Mouse (Mus musculus) midbrain, postnatal 0 days (tissue): ENCODE results near the gene Fto. TPM values are rescaled to one million over a fixed set of nuclear protein-coding genes. Genes with fewer than 3 reads are reported as not detected.

Experiments used
- ATAC-seq: fragments of 200-750 bp; cut with Nextera tagmentation; 2 replicates; pipeline ENCODE4 v1.8.0; 2017; ENCODE audit warnings: moderate number of reproducible peaks, mild to moderate bottlenecking, moderate TSS enrichment, moderate library complexity; ENCODE audit not compliant: low FRiP score
- DNase-seq: peaks from one replicate; pipeline ENCODE4 v3.0.0-alpha.2; 2015; ENCODE audit warnings: low spot score
- H3K27ac ChIP-seq: fragments of 300-500 bp; sonication (generic); 2 replicates; pipeline ENCODE4 v1.5.1; 2014; ENCODE audit warnings: low read depth, mild to moderate bottlenecking, low read length, mixed read lengths
- H3K27me3 ChIP-seq: fragments of 300-500 bp; sonication (generic); 2 replicates; pipeline ENCODE4 v1.6.1; 2014; ENCODE audit warnings: low read length, control low read depth, mixed read lengths; ENCODE audit not compliant: insufficient read depth
- H3K36me3 ChIP-seq: fragments of 300-500 bp; sonication (generic); 2 replicates; pipeline ENCODE4 v1.6.1; 2014; ENCODE audit warnings: low read length, control low read depth, mixed read lengths; ENCODE audit not compliant: insufficient read depth
- H3K4me1 ChIP-seq: fragments of 300-500 bp; sonication (generic); 2 replicates; pipeline ENCODE4 v1.6.1; 2014; ENCODE audit warnings: mild to moderate bottlenecking, control low read depth, antibody characterized with exemption, low read length, mixed read lengths; ENCODE audit not compliant: insufficient read depth
- H3K4me2 ChIP-seq: fragments of 300-500 bp; sonication (generic); 2 replicates; pipeline ENCODE4 v1.6.1; 2014; ENCODE audit warnings: low read depth, mild to moderate bottlenecking, low read length, mixed read lengths; ENCODE audit not compliant: poor library complexity, severe bottlenecking
- H3K4me3 ChIP-seq: fragments of 300-500 bp; sonication (generic); 2 replicates; pipeline ENCODE4 v1.5.1; 2014; ENCODE audit warnings: low read depth, mild to moderate bottlenecking, low read length, moderate library complexity
- H3K9ac ChIP-seq: fragments of 300-500 bp; sonication (generic); replicated peaks from 2 replicates; pipeline ENCODE4 v1.6.1; 2014; ENCODE audit warnings: mild to moderate bottlenecking, low read length, moderate library complexity, mixed read lengths; ENCODE audit not compliant: poor library complexity, severe bottlenecking
- H3K9me3 ChIP-seq: fragments of 300-500 bp; sonication (generic); 2 replicates; pipeline ENCODE4 v1.6.1; 2016; ENCODE audit warnings: low read length, control low read depth
- CTCF ChIP-seq: IDR thresholded peaks from 2 replicates; pipeline ENCODE4 v1.5.1; 2016; ENCODE audit warnings: antibody characterized with exemption, mild to moderate bottlenecking
- WGBS: fragments of 180-500 bp; shearing (Covaris S2); extraction: QIAGEN DNeasy Blood & Tissue Kit; methylation state at CpG from one replicate; pipeline ENCODE4 v1.1.7; 2014; 5-methylcytosine and 5-hydroxymethylcytosine counted together
- polyA plus RNA-seq: library from polyadenylated mRNA; unstranded; fragments of >200 nt; fragmentation: Nextera tagmentation; extraction: Ambion mirVana; gene quantifications from 2 replicates; pipeline ENCODE4 v1.2.1, GENCODE M21; 2015
- total RNA-seq: library from RNA; depleted of rRNA; stranded (reverse); fragments of >200 nt; gene quantifications from 2 replicates; pipeline ENCODE4 v1.2.3, GENCODE M21; 2014

Fto gene
- total and polyA plus RNA-seq, 2 experiments from 2014 or later, result 97.9 to 151 TPM

DNA sequence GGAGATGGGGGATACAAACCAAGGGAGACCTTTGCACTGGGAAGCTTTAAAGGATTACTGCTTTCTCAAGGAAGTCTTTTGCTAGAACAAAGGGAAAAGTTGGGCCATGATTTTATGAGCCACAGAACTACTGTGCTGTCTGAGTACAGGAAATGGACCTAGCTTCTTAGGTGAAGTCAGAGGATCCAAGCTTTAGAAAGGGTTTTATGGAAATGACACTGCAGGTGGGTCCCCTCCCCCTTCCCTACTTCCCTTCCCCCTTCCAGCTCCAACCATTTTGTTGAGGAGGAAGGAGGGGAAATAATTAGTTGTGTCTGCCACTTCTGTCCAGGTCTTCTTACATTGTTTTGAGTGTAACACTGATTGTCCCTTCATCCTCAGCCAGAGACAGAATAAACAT, 182.7 kb downstream of the Fto start:
- Histone ChIP-seq H3K4me1 (peaks cover 2% of the 10 kb centered on the region; the same call in 1 of the 2 replicates), H3K4me2 (no peak overlapping the region), H3K36me3 (no peaks in the 10 kb centered on the region), H3K9ac (no peak overlapping the region), H3K4me3 (no peak overlapping the region), H3K27me3 (no peaks in the 10 kb centered on the region), H3K27ac (no peak overlapping the region), H3K9me3 (no peaks in the 10 kb centered on the region)
- DNase-seq, result no peak
- TF ChIP-seq CTCF, result no peak
- no peak for ATAC-seq

- Histone ChIP-seq H3K27ac (no peak overlapping the region), H3K36me3 (no peaks in the 10 kb centered on the region), H3K4me1 (peaks cover 1% of the 10 kb centered on the region), H3K9me3 (no peaks in the 10 kb centered on the region), H3K9ac (no peak overlapping the region), H3K27me3 (no peaks in the 10 kb centered on the region), H3K4me3 (no peak overlapping the region), H3K4me2 (no peak overlapping the region)
- TF ChIP-seq CTCF, result no peak
- WGBS, result 47% methylated on average over 7 of the region's 7 CpGs
- no peak for DNase-seq
- ATAC-seq, result no peak
These were observed 183.6 kb downstream of the Fto start for GRCm38 (mm10) chr8:91496936-91497335.

DNA sequence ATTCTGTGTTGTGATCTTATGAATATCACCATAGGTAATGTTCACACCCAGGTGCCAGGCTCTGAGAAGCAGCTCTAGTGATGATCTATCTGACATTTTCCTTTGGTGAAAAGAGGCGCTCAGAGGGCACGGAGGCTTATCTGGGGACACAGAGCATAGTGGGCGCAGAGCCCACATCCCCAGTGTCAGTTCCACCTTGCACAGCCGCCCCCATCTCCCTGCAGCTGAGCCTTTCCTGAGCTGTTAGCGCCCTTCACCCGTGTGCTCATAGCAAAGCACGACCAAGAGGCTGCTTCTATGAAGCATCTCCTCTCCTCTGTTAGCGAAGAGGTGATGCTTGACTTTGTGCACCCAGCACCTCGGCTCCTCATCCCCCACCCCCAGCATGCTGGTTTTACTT, 185.3 kb downstream of the Fto start:
- no peak overlapping the region for H3K4me3 ChIP-seq
- H3K9ac ChIP-seq, result no peak overlapping the region
- DNase-seq, result no peak
- H3K27ac ChIP-seq, result no peak overlapping the region
- no peak for TF ChIP-seq CTCF
- no peak overlapping the region for H3K4me2 ChIP-seq
- no peak for ATAC-seq
- H3K4me1 ChIP-seq, result no peaks in the 10 kb centered on the region; the same call in none of the 2 replicates
- no peaks in the 10 kb centered on the region for H3K9me3 ChIP-seq
- 87% methylated on average over 9 of the region's 9 CpGs for WGBS
- no peaks in the 10 kb centered on the region for H3K27me3 ChIP-seq
- no peaks in the 10 kb centered on the region for H3K36me3 ChIP-seq

DNA sequence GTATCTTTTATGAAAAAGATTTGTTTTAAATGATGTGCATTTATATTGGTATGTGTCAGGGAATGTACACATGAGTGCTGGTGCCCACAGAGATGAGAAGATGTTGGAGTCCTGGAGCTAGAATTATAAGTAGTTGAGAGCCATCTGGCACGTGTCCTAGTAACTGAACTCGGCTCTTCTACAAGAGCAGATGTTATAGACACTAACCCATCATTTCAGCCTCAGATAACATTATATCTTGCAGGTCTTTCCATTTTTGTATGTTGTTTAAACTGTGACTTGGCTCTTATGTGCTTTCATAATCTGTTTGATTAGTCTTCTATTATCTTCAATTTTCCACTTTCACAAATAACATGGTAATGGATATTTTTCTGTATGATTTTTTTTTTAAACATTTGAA, 186.0 kb downstream of the Fto start:
- no peak overlapping the region for H3K4me2 ChIP-seq
- H3K27me3 ChIP-seq, result no peaks in the 10 kb centered on the region
- H3K36me3 ChIP-seq, result no peaks in the 10 kb centered on the region
- no peaks in the 10 kb centered on the region for H3K9me3 ChIP-seq
- H3K9ac ChIP-seq, result no peak overlapping the region
- no peak for ATAC-seq
- H3K27ac ChIP-seq, result no peak overlapping the region
- no peak for TF ChIP-seq CTCF
- no peak for DNase-seq
- H3K4me3 ChIP-seq, result no peak overlapping the region
- 71% methylated on average over 2 of the region's 2 CpGs for WGBS
- no peaks in the 10 kb centered on the region; the same call in none of the 2 replicates for H3K4me1 ChIP-seq

DNA sequence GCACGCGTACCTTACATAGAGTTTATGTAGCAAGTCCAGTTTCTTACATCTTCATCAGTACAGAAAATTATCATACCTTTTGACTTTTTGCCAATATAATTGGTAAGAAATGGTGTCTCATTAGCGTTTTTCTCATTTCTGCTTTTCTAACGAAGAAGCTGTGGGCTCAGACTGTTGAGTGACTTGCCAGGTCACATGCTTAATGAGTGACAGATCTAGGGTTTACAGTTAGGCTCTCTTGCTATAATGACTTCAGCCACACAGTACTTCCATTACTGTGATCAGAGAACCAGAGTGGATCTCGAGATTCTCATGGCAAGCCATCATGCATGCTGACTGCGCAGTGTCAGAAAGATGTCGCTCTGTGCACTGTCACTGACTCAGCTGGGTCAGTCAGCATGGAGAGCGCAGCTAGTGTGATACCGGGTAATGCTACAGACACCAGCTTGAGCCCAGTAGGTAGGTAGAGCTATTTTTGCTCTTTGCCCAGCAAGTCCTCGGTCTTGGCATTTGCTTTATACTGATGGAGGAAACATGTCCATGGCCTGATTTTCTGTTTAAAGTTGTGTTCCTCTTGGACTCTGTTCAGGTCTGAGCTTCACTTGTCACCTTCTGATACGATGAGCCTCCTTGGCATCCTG, 188.8 kb downstream of the Fto start:
- no peak for ATAC-seq

DNA sequence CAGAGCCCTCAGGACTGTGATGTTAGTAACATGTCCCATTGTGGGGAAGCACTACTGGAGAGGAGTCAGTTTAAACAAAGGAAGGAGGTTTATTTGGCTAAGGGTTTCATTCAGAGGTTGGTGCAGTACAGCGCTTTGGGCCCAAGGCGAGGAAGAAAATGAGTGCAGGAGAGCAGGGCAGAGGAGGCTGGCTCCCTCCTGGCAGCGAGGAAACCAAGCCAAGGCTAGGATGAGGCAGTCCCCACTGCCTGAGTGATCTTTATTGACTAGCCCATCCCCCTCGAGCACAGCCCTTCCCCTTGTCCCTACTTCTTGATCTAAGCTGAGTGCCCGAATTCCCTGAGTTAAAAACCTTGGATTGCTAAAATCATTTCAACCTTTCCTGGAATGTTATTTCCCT, 189.5 kb downstream of the Fto start:
- H3K4me2 ChIP-seq, result no peak overlapping the region
- no peak for TF ChIP-seq CTCF
- no peak overlapping the region for H3K4me3 ChIP-seq
- H3K27me3 ChIP-seq, result peaks cover 2% of the 10 kb centered on the region; the same call in 1 of the 2 replicates
- no peaks in the 10 kb centered on the region for H3K9me3 ChIP-seq
- H3K9ac ChIP-seq, result no peak overlapping the region
- WGBS, result 43% methylated on average over 5 of the region's 5 CpGs
- ATAC-seq (no peak), DNase-seq (no peak)
- no peaks in the 10 kb centered on the region; the same call in 1 of the 2 replicates for H3K4me1 ChIP-seq
- H3K27ac ChIP-seq, result no peak overlapping the region
- H3K36me3 ChIP-seq, result no peaks in the 10 kb centered on the region

More for the DNA sequence above, 188.8 kb downstream of the Fto start:
- 74% methylated on average over 11 of the region's 11 CpGs for WGBS
- DNase-seq, result no peak
- no peak overlapping the region for H3K4me2 ChIP-seq
- H3K9me3 ChIP-seq, result no peaks in the 10 kb centered on the region
- no peak overlapping the region for H3K9ac ChIP-seq
- no peak overlapping the region for H3K27ac ChIP-seq
- peaks cover 2% of the 10 kb centered on the region; the same call in 1 of the 2 replicates for H3K27me3 ChIP-seq
- H3K36me3 ChIP-seq, result no peaks in the 10 kb centered on the region
- no peak overlapping the region for H3K4me3 ChIP-seq
- no peak for TF ChIP-seq CTCF
- no peaks in the 10 kb centered on the region; the same call in 1 of the 2 replicates for H3K4me1 ChIP-seq
